Mouse (Mus musculus): ENCODE data around the gene Amotl1. TPM values are rescaled to one million over a fixed set of nuclear protein-coding genes. Genes with fewer than 3 reads are reported as not detected.

Amotl1 gene
- total RNA-seq, 2 experiments from 2014 or later: not detected

DNA sequence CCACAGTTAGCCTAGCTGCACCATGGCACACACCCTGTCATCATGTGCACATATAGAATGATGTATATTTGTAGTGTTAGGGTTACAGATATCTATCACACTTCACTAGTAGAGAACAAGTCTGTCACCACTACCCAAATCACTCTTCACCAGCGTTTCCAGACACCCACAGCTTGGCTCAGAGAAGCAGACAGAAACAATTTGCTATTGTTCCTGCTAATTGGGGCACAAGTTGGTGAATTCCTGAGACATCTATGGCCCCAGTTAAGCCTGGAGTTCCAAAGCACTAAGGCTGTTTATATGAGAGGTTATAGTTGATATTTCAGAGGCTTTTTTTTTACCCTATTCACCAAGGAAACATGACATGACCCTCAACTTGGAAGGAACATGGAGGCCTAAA, 127.6 kb downstream of the Amotl1 start:
- ATAC-seq (replicated peaks; ENCODE audit: low FRiP score, low TSS enrichment, poor library complexity, severe bottlenecking): no peak

DNA sequence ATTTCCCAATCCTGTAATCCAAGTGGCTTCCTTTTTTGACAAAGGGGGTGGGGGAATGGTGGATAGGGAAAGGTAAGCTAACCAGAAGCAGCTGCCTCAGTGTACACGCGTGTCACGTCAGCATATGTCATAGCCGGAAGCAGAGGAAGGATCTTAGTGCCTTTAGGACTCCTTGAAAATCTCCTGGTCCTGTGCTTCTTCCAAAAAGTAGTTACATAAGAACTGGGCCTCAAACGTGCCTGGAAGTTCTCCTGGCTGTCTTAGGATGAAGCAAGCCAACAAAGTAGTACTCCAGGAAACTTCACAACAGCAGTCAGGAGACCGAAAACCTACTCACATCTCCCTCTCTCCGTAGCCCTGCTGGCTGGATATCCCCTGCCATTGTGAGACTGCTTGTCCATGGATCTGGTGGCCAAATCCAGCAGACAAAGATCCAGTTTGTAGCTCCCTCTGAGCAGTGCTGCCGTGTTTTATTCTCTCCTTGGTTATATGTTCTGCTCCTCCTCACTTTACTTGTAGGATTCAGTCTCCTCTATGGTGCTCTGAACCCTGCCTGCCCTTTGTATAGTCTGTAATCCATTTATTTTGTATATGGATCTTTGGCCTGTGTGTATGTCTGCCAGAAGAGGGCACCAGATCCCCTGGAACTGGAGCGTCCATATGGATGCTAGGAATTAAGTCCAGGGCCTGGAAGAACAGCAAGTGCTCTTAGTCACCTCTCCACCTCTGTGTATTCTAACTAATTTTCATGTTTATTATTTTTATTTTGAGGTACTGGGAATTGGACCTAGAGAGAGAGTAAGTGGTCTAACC, 132.0 kb downstream of the Amotl1 start:
- ATAC-seq (replicated peaks; ENCODE audit: low FRiP score, low TSS enrichment, poor library complexity, severe bottlenecking): peak; percentile 49; the same call in 1 of the 2 replicates

DNA sequence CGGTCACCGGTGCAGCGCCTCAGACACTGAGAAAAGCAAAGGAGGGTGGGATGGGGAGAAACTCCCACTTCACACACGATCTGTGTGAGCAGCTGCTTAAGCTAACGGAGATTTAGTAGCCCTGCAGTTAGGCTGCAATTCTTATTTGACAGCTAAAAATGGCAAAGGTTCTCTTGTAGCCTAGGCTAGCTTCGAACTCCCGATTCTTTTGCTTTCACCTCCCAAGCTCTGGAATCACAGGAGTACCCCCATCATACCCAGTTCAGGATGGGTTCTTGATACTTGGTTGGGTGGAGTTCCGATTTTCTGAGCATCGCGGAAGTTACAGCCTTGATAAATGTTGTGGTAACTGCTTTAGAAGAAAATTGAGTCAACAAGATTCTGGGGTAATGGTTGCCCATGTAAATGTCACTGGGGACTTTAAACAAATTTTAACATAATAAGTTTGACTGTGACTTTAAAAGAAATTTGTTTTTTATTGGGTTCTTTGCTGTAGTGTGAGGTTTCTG, 143.9 kb downstream of the Amotl1 start:
- ATAC-seq (replicated peaks; ENCODE audit: low FRiP score, low TSS enrichment, poor library complexity, severe bottlenecking): no peak

- peak; percentile 97 for ATAC-seq (replicated peaks; ENCODE audit: low FRiP score, low TSS enrichment, poor library complexity, severe bottlenecking)
These were observed 144.6 kb downstream of the Amotl1 start, which contains the start of the genes Kdm4d and Cwc15 for GRCm38 (mm10) chr9:14500023-14500915. Kdm4d (minus strand) TSS chr9:14500482. Cwc15 (plus strand) TSS chr9:14500617.

DNA sequence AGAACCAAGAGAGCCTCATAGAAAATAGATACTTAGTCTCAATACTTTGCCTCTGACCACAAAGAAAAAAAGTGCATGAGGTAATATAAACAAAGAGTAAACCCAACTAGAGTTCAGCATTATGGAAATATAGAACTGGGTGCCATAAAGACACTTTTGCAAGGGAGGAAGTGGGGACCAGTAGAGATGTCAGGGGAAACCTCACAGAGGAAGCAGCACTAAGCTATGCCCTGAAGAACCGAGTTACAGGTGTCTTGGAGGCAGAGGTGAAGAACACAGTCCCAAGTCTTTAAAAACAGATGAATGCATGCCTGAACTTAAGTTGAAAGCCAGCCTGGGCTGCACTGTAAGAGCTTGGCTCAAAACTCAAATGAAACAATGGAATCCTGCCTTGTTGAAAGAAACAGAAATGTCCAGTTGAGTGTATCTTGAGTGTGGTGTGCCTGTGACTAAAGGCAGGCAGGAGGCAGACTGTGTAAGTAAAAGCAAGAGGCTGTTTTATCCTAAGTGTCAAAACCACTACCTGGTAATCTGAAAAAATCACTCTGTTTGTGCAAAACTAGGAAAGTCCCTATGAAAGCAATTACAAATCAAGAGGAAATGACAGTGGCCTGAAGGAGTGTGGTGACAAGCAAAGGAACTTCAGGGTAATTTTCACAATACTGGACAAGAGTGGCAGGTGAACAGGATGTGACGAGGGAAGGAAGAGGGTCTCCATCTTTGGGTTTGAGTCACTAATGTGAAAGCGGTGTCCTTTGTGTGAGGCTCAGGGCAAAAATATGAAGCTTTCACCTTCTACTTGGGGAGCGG, 145.8 kb downstream of the Amotl1 start:
- no peak for ATAC-seq (replicated peaks; ENCODE audit: low FRiP score, low TSS enrichment, poor library complexity, severe bottlenecking)

Other genes with a start within 250 kb of the Amotl1 start
- gene Kdm4d, start 144.6 kb downstream of the Amotl1 start, total RNA-seq (2014; fragmentation: Nextera tagmentation): not detected in 2 replicates
- gene Kdm4d, start 144.6 kb downstream of the Amotl1 start, total RNA-seq (2017): not detected in 2 replicates
- 161 and 192 TPM in 2 replicates for gene Cwc15, start 144.4 kb downstream of the Amotl1 start, total RNA-seq (2014; fragmentation: Nextera tagmentation)
- gene Cwc15, start 144.4 kb downstream of the Amotl1 start, total RNA-seq (2017): 286 and 287 TPM in 2 replicates
- gene Piwil4, start 95.7 kb upstream of the Amotl1 start, total RNA-seq (2014; fragmentation: Nextera tagmentation): not detected in 2 replicates
- not detected in 2 replicates for gene Piwil4, start 95.7 kb upstream of the Amotl1 start, total RNA-seq (2017)
- gene Fut4, start 107.3 kb upstream of the Amotl1 start, total RNA-seq (2014; fragmentation: Nextera tagmentation): 0.48 and 0.72 TPM in 2 replicates
- gene Fut4, start 107.3 kb upstream of the Amotl1 start, total RNA-seq (2017): 0.57 and 1.1 TPM in 2 replicates
- gene 1700012B09Rik, start 126.0 kb upstream of the Amotl1 start, total RNA-seq (2014; fragmentation: Nextera tagmentation): not detected in 2 replicates
- gene 1700012B09Rik, start 126.0 kb upstream of the Amotl1 start, total RNA-seq (2017): not detected in 2 replicates
- gene Mre11a, start 139.6 kb upstream of the Amotl1 start, total RNA-seq (2014; fragmentation: Nextera tagmentation): 45.2 and 62.0 TPM in 2 replicates
- 85.7 and 119 TPM in 2 replicates for gene Mre11a, start 139.6 kb upstream of the Amotl1 start, total RNA-seq (2017)
- 45.8 and 47.3 TPM in 2 replicates for gene Ankrd49, start 139.8 kb upstream of the Amotl1 start, total RNA-seq (2014; fragmentation: Nextera tagmentation)
- gene Ankrd49, start 139.8 kb upstream of the Amotl1 start, total RNA-seq (2017): 52.2 and 76.9 TPM in 2 replicates
- not detected in 2 replicates for gene Gpr83, start 215.2 kb upstream of the Amotl1 start, total RNA-seq (2014; fragmentation: Nextera tagmentation)
- gene Gpr83, start 215.2 kb upstream of the Amotl1 start, total RNA-seq (2017): not detected in 2 replicates